Mouse (Mus musculus): ENCODE data around the gene Cebpe. TPM values are rescaled to one million over a fixed set of nuclear protein-coding genes. Genes with fewer than 3 reads are reported as not detected.

Cebpe gene
- polyA plus RNA-seq, 1 experiment from 2014 or later = not detected

- no peak overlapping the region for H3K9ac ChIP-seq (ENCODE audit: low read length)
- 74% methylated on average over 8 of the region's 8 CpGs for WGBS
Measured at GRCm38 (mm10) chr14:54712861-54713260, 887 bp upstream of the Cebpe start.

GRCm38 (mm10) chr14:54709054-54709453, 2.9 kb downstream of the Cebpe start:
- no peak for DNase-seq (ENCODE audit: low spot score, missing footprints)
- Histone ChIP-seq H3K27me3 (ENCODE audit: control insufficient read depth, insufficient read depth, low read length) (no peaks in the 10 kb centered on the region; the same call in 1 of the 2 replicates), H3K4me1 (ENCODE audit: control insufficient read depth, insufficient read depth, low read length) (no peaks in the 10 kb centered on the region), H3K4me2 (no peak overlapping the region), H3K9me3 (ENCODE audit: control insufficient read depth, low read length) (no peaks in the 10 kb centered on the region), H3K4me3 (ENCODE audit: low read depth, low read length) (no peak overlapping the region), H3K27ac (ENCODE audit: low read depth, low read length) (no peak overlapping the region), H3K36me3 (ENCODE audit: control insufficient read depth, insufficient read depth, low read length) (no peaks in the 10 kb centered on the region), H3K9ac (ENCODE audit: low read length) (no peak overlapping the region)
- WGBS = 92% methylated on average over 9 of the region's 9 CpGs
- ATAC-seq (ENCODE audit: low FRiP score) = no peak

More at GRCm38 (mm10) chr14:54712861-54713260, 887 bp upstream of the Cebpe start:
- no peak overlapping the region for H3K4me2 ChIP-seq
- no peak for ATAC-seq (ENCODE audit: low FRiP score)
- no peak overlapping the region for H3K4me3 ChIP-seq (ENCODE audit: low read depth, low read length)
- no peaks in the 10 kb centered on the region for H3K9me3 ChIP-seq (ENCODE audit: control insufficient read depth, low read length)
- no peak overlapping the region for H3K27ac ChIP-seq (ENCODE audit: low read depth, low read length)
- H3K36me3 ChIP-seq (ENCODE audit: control insufficient read depth, insufficient read depth, low read length) = no peaks in the 10 kb centered on the region
- no peaks in the 10 kb centered on the region; the same call in 1 of the 2 replicates for H3K27me3 ChIP-seq (ENCODE audit: control insufficient read depth, insufficient read depth, low read length)
- no peak for DNase-seq (ENCODE audit: low spot score, missing footprints)
- H3K4me1 ChIP-seq (ENCODE audit: control insufficient read depth, insufficient read depth, low read length) = peaks cover 3% of the 10 kb centered on the region; the same call in 1 of the 2 replicates

- ATAC-seq (ENCODE audit: low FRiP score) = no peak
- Histone ChIP-seq H3K4me1 (ENCODE audit: control insufficient read depth, insufficient read depth, low read length) (no peaks in the 10 kb centered on the region), H3K9ac (ENCODE audit: low read length) (no peak overlapping the region; the same call in 1 of the 2 replicates), H3K36me3 (ENCODE audit: control insufficient read depth, insufficient read depth, low read length) (no peaks in the 10 kb centered on the region), H3K4me2 (no peak overlapping the region), H3K9me3 (ENCODE audit: control insufficient read depth, low read length) (no peaks in the 10 kb centered on the region), H3K27ac (ENCODE audit: low read depth, low read length) (no peak overlapping the region), H3K4me3 (ENCODE audit: low read depth, low read length) (no peak overlapping the region), H3K27me3 (ENCODE audit: control insufficient read depth, insufficient read depth, low read length) (no peaks in the 10 kb centered on the region; the same call in 1 of the 2 replicates)
- 55% methylated on average over 15 of the region's 17 CpGs for WGBS
- no peak for DNase-seq (ENCODE audit: low spot score, missing footprints)
Measured at GRCm38 (mm10) chr14:54706589-54707320, 5.2 kb downstream of the Cebpe start.

- DNase-seq (ENCODE audit: low spot score, missing footprints) (no peak), ATAC-seq (ENCODE audit: low FRiP score) (no peak)
- Histone ChIP-seq H3K9me3 (ENCODE audit: control insufficient read depth, low read length) (no peaks in the 10 kb centered on the region), H3K4me2 (no peak overlapping the region), H3K27me3 (ENCODE audit: control insufficient read depth, insufficient read depth, low read length) (no peaks in the 10 kb centered on the region; the same call in 1 of the 2 replicates), H3K36me3 (ENCODE audit: control insufficient read depth, insufficient read depth, low read length) (no peaks in the 10 kb centered on the region), H3K4me3 (ENCODE audit: low read depth, low read length) (no peak overlapping the region), H3K27ac (ENCODE audit: low read depth, low read length) (no peak overlapping the region), H3K9ac (ENCODE audit: low read length) (no peak overlapping the region), H3K4me1 (ENCODE audit: control insufficient read depth, insufficient read depth, low read length) (no peaks in the 10 kb centered on the region)
- 61% methylated on average over 5 of the region's 5 CpGs for WGBS
Measured at GRCm38 (mm10) chr14:54705844-54706243, 6.1 kb downstream of the Cebpe start.

GRCm38 (mm10) chr14:54703207-54703606, 8.8 kb downstream of the Cebpe start:
- Histone ChIP-seq H3K4me1 (ENCODE audit: control insufficient read depth, insufficient read depth, low read length) (no peaks in the 10 kb centered on the region), H3K36me3 (ENCODE audit: control insufficient read depth, insufficient read depth, low read length) (no peaks in the 10 kb centered on the region), H3K9me3 (ENCODE audit: control insufficient read depth, low read length) (no peaks in the 10 kb centered on the region), H3K4me3 (ENCODE audit: low read depth, low read length) (no peak overlapping the region), H3K4me2 (no peak overlapping the region), H3K27ac (ENCODE audit: low read depth, low read length) (no peak overlapping the region), H3K27me3 (ENCODE audit: control insufficient read depth, insufficient read depth, low read length) (no peaks in the 10 kb centered on the region; the same call in 1 of the 2 replicates), H3K9ac (ENCODE audit: low read length) (no peak overlapping the region)
- DNase-seq (ENCODE audit: low spot score, missing footprints) (no peak), ATAC-seq (ENCODE audit: low FRiP score) (no peak)
- WGBS = 72% methylated on average over 10 of the region's 10 CpGs

GRCm38 (mm10) chr14:54701298-54701697, 10.7 kb downstream of the Cebpe start:
- H3K4me3 ChIP-seq (ENCODE audit: low read depth, low read length) = no peak overlapping the region
- H3K9ac ChIP-seq (ENCODE audit: low read length) = no peak overlapping the region
- no peaks in the 10 kb centered on the region for H3K27me3 ChIP-seq (ENCODE audit: control insufficient read depth, insufficient read depth, low read length)
- H3K4me1 ChIP-seq (ENCODE audit: control insufficient read depth, insufficient read depth, low read length) = no peaks in the 10 kb centered on the region
- no peak overlapping the region for H3K4me2 ChIP-seq
- WGBS = 15% methylated on average over 6 of the region's 6 CpGs
- DNase-seq (ENCODE audit: low spot score, missing footprints) (peak; percentile 97), ATAC-seq (ENCODE audit: low FRiP score) (0 out of 2 replicates have a peak, but pooled peaks have one; percentile 54)
- no peaks in the 10 kb centered on the region for H3K36me3 ChIP-seq (ENCODE audit: control insufficient read depth, insufficient read depth, low read length)
- no peak overlapping the region for H3K27ac ChIP-seq (ENCODE audit: low read depth, low read length)
- H3K9me3 ChIP-seq (ENCODE audit: control insufficient read depth, low read length) = no peaks in the 10 kb centered on the region

GRCm38 (mm10) chr14:54699586-54699985, 12.4 kb downstream of the Cebpe start:
- Histone ChIP-seq H3K36me3 (ENCODE audit: control insufficient read depth, insufficient read depth, low read length) (no peaks in the 10 kb centered on the region), H3K9ac (ENCODE audit: low read length) (no peak overlapping the region), H3K4me3 (ENCODE audit: low read depth, low read length) (no peak overlapping the region), H3K4me1 (ENCODE audit: control insufficient read depth, insufficient read depth, low read length) (no peaks in the 10 kb centered on the region), H3K9me3 (ENCODE audit: control insufficient read depth, low read length) (no peaks in the 10 kb centered on the region), H3K27me3 (ENCODE audit: control insufficient read depth, insufficient read depth, low read length) (no peaks in the 10 kb centered on the region), H3K4me2 (no peak overlapping the region), H3K27ac (ENCODE audit: low read depth, low read length) (no peak overlapping the region)
- no peak for ATAC-seq (ENCODE audit: low FRiP score)
- DNase-seq (ENCODE audit: low spot score, missing footprints) = no peak
- WGBS = 60% methylated on average over 3 of the region's 3 CpGs

- no peak within 1 kb of the TSS for H3K9ac ChIP-seq (ENCODE audit: low read length)
- no peak for ATAC-seq (ENCODE audit: low FRiP score)
- H3K27me3 ChIP-seq (ENCODE audit: control insufficient read depth, insufficient read depth, low read length) = no peaks in the 10 kb centered on the region
- DNase-seq (ENCODE audit: low spot score, missing footprints) = no peak
- H3K36me3 ChIP-seq (ENCODE audit: control insufficient read depth, insufficient read depth, low read length) = 0 out of 2 replicates have a peak, but pooled peaks cover 2% of the 10 kb centered on the region
- no peaks in the 10 kb centered on the region for H3K9me3 ChIP-seq (ENCODE audit: control insufficient read depth, low read length)
- no peak within 1 kb of the TSS for H3K4me2 ChIP-seq
- WGBS = 69% methylated on average over 4 of the region's 4 CpGs
- H3K27ac ChIP-seq (ENCODE audit: low read depth, low read length) = no peak within 1 kb of the TSS
- no peak within 1 kb of the TSS for H3K4me3 ChIP-seq (ENCODE audit: low read depth, low read length)
- H3K4me1 ChIP-seq (ENCODE audit: control insufficient read depth, insufficient read depth, low read length) = no peaks in the 10 kb centered on the region
Measured at GRCm38 (mm10) chr14:54698733-54699132, 13.2 kb downstream of the Cebpe start, which contains the start of gene Gm29776. Gene Gm29776, minus strand, starts transcription at chr14:54698833.

- Histone ChIP-seq H3K4me1 (ENCODE audit: control insufficient read depth, insufficient read depth, low read length) (no peaks in the 10 kb centered on the region), H3K27me3 (ENCODE audit: control insufficient read depth, insufficient read depth, low read length) (no peaks in the 10 kb centered on the region), H3K9ac (ENCODE audit: low read length) (no peak overlapping the region), H3K9me3 (ENCODE audit: control insufficient read depth, low read length) (no peaks in the 10 kb centered on the region), H3K4me2 (no peak overlapping the region), H3K27ac (ENCODE audit: low read depth, low read length) (no peak overlapping the region), H3K4me3 (ENCODE audit: low read depth, low read length) (no peak overlapping the region), H3K36me3 (ENCODE audit: control insufficient read depth, insufficient read depth, low read length) (0 out of 2 replicates have a peak, but pooled peaks cover 2% of the 10 kb centered on the region)
- DNase-seq (ENCODE audit: low spot score, missing footprints) (no peak), ATAC-seq (ENCODE audit: low FRiP score) (no peak)
- 90% methylated on average over 4 of the region's 4 CpGs for WGBS
Measured at GRCm38 (mm10) chr14:54696752-54697151, 15.2 kb downstream of the Cebpe start.
